Mouse (Mus musculus) midbrain, embryonic 12.5 days (tissue): Measurements from ENCODE around the gene Atp5l. TPM values are rescaled to one million over a fixed set of nuclear protein-coding genes. Genes with fewer than 3 reads are reported as not detected.
A peak's percentile ranks its signal among the peaks of the same experiment; 100 is the strongest.

ENCODE experiments used
- ATAC-seq: fragments of 200-750 bp; cut with Nextera tagmentation; 2 replicates; pipeline ENCODE4 v1.8.0; 2017; ENCODE audit warnings: low read depth, moderate TSS enrichment, moderate library complexity; ENCODE audit not compliant: low FRiP score
- H3K27ac ChIP-seq: fragments of 300-500 bp; sonication (generic); replicated peaks from 2 replicates; pipeline ENCODE4 v1.5.1; 2016; ENCODE audit warnings: mild to moderate bottlenecking
- H3K27me3 ChIP-seq: fragments of 300-500 bp; sonication (generic); 2 replicates; pipeline ENCODE4 v1.6.1; 2016; ENCODE audit warnings: mild to moderate bottlenecking
- H3K36me3 ChIP-seq: fragments of 300-500 bp; sonication (generic); 2 replicates; pipeline ENCODE4 v1.6.1; 2016
- H3K4me1 ChIP-seq: fragments of 300-500 bp; sonication (generic); 2 replicates; pipeline ENCODE4 v1.6.1; 2016
- H3K4me2 ChIP-seq: fragments of 300-500 bp; sonication (generic); replicated peaks from 2 replicates; pipeline ENCODE4 v1.6.1; 2016; ENCODE audit warnings: mild to moderate bottlenecking, moderate library complexity
- H3K4me3 ChIP-seq: fragments of 300-500 bp; sonication (generic); 2 replicates; pipeline ENCODE4 v1.5.1; 2016; ENCODE audit warnings: mild to moderate bottlenecking
- H3K9ac ChIP-seq: fragments of 300-500 bp; sonication (generic); replicated peaks from 2 replicates; pipeline ENCODE4 v1.6.1; 2016; ENCODE audit warnings: mild to moderate bottlenecking, moderate library complexity
- H3K9me3 ChIP-seq: fragments of 300-500 bp; sonication (generic); 2 replicates; pipeline ENCODE4 v1.6.1; 2016; ENCODE audit warnings: mild to moderate bottlenecking
- WGBS: fragments of 180-500 bp; shearing (Covaris S2); methylation state at CpG from one replicate; pipeline ENCODE4 v1.1.7; 2016; 5-methylcytosine and 5-hydroxymethylcytosine counted together
- polyA plus RNA-seq: library from polyadenylated mRNA; unstranded; fragments of >200 nt; fragmentation: Nextera tagmentation; extraction: Ambion mirVana; gene quantifications from 2 replicates; pipeline ENCODE4 v1.2.1, GENCODE M21; 2016

Atp5l gene
- polyA plus RNA-seq, 1 experiment from 2014 or later = 532 TPM

DNA sequence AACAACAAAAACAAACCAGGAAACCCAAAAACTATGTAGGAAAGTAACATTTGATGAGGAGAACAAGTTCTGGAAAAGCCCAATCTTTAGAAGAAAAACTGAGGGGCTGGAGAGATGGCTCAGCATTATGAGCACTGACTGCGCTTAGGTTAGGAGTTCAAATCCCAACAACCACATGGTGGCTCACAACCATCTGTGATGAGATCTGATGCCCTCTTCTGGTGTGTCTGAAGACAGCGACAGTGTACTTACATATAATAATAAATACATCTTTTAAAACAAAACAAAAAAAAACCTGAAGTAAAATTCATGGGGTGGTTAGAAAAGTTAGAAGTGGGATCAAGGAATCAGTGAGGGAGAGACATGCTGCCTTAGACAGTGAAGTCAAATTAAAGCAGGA is 1.0 kb upstream of the Atp5l start:
- no peaks in the 10 kb centered on the region for H3K36me3 ChIP-seq
- peak overlapping the region; percentile 88 for H3K4me2 ChIP-seq
- peaks cover 9% of the 10 kb centered on the region for H3K4me1 ChIP-seq
- 65% methylated on average over 2 of the region's 2 CpGs for WGBS
- peak overlapping the region; percentile 94; the same call in 1 of the 2 replicates for H3K9ac ChIP-seq
- no peaks in the 10 kb centered on the region for H3K9me3 ChIP-seq
- peak overlapping the region; percentile 94 for H3K4me3 ChIP-seq
- H3K27ac ChIP-seq = peak overlapping the region; percentile 89
- no peaks in the 10 kb centered on the region for H3K27me3 ChIP-seq
- no peak for ATAC-seq

GRCm38 (mm10) chr9:44921123-44921468 is 554 bp upstream of the Atp5l start:
- Histone ChIP-seq H3K27me3 (no peaks in the 10 kb centered on the region), H3K4me1 (peaks cover 9% of the 10 kb centered on the region), H3K9me3 (no peaks in the 10 kb centered on the region), H3K4me3 (peak overlapping the region; percentile 94), H3K27ac (peak overlapping the region; percentile 89), H3K4me2 (peak overlapping the region; percentile 88), H3K9ac (peak overlapping the region; percentile 94), H3K36me3 (no peaks in the 10 kb centered on the region)
- under 1% methylated on average over 8 of the region's 8 CpGs for WGBS
- ATAC-seq = peak; percentile 86

- no peaks in the 10 kb centered on the region for H3K36me3 ChIP-seq
- 44% methylated on average over 2 of the region's 2 CpGs for WGBS
- no peak overlapping the region for H3K27ac ChIP-seq
- H3K9me3 ChIP-seq = no peaks in the 10 kb centered on the region
- no peaks in the 10 kb centered on the region for H3K27me3 ChIP-seq
- H3K4me1 ChIP-seq = peaks cover 21% of the 10 kb centered on the region
- H3K4me2 ChIP-seq = peak overlapping the region; percentile 88
- ATAC-seq = no peak
- H3K4me3 ChIP-seq = peak overlapping the region; percentile 94
- H3K9ac ChIP-seq = peak overlapping the region; percentile 94
These were observed 936 bp downstream of the Atp5l start for GRCm38 (mm10) chr9:44919606-44920005.

DNA sequence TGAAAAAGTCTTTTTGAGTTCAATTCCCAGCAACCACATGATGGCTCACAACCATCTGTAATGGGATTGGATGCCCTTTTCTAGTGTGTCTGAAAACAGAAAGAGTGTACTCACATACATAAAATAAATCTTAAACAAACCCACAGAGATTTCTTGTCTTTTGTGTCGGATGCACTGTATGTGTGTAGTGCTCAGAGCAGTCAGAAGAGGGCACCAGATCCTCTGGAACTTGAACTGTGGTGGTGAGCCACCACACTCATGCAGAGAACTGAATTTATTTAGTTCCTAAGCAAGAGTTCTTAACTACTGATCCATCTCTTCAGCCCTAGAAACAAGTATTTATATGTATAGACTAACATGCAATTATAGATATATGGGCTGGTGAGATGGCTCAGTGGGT is 4.3 kb downstream of the Atp5l start:
- H3K27me3 ChIP-seq = no peaks in the 10 kb centered on the region
- no peak overlapping the region for H3K27ac ChIP-seq
- no peak overlapping the region for H3K4me2 ChIP-seq
- no peak for ATAC-seq
- 45% methylated on average over 1 of the region's 1 CpGs for WGBS
- no peak overlapping the region for H3K9ac ChIP-seq
- no peak overlapping the region for H3K4me3 ChIP-seq
- H3K4me1 ChIP-seq = peaks cover 21% of the 10 kb centered on the region
- H3K36me3 ChIP-seq = peaks cover 17% of the 10 kb centered on the region
- H3K9me3 ChIP-seq = no peaks in the 10 kb centered on the region

DNA sequence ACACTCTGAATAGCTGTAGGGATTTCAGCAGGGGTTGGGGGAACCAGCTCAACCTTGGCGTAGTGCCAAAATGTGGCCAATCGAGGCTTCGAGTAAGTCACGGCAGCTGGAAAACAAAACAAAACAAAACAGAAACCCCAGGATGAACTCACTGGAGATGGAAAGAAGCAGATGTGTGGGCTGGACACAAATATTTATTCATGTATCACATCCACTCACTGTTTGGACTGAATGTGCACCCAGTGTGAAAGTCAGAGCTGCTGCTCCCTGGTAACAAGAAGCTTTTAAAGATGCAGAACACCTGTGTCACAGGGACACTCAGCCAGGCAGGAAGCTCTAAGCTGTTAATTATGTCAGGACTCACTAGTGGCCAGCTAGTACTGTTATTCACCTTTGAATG is 5.8 kb downstream of the Atp5l start:
- no peak overlapping the region for H3K9ac ChIP-seq
- H3K27me3 ChIP-seq = no peaks in the 10 kb centered on the region
- no peaks in the 10 kb centered on the region for H3K9me3 ChIP-seq
- no peak overlapping the region for H3K4me3 ChIP-seq
- H3K36me3 ChIP-seq = peaks cover 31% of the 10 kb centered on the region
- peaks cover 19% of the 10 kb centered on the region for H3K4me1 ChIP-seq
- ATAC-seq = no peak
- WGBS = 56% methylated on average over 4 of the region's 4 CpGs
- H3K27ac ChIP-seq = 0 out of 2 replicates have a peak overlapping the region, but pooled peaks have one; percentile 26
- no peak overlapping the region for H3K4me2 ChIP-seq

DNA sequence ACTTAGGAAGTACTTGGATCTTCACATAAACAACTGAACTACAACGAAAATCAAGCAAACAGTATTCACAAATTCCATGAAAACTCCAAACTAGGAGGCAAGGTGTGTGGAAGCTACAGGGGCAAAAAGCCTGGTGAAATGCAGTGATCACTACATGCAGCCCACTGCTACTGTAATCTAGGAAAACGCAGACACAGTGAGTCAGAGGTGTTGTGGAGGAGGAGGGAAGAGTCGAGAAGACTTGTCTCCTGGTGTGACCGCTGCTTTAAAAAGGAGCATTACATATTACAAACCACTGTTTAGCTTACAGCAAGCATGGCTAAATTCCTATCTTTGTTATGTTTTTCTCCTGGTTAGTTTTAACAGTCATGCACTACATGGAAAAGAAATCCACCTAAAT is 9.2 kb downstream of the Atp5l start:
- H3K4me3 ChIP-seq = no peak overlapping the region
- H3K4me1 ChIP-seq = peaks cover 11% of the 10 kb centered on the region
- no peak overlapping the region for H3K9ac ChIP-seq
- H3K4me2 ChIP-seq = no peak overlapping the region
- H3K9me3 ChIP-seq = no peaks in the 10 kb centered on the region
- no peaks in the 10 kb centered on the region for H3K27me3 ChIP-seq
- WGBS = 94% methylated on average over 4 of the region's 4 CpGs
- ATAC-seq = no peak
- no peak overlapping the region for H3K27ac ChIP-seq
- H3K36me3 ChIP-seq = peaks cover 31% of the 10 kb centered on the region

DNA sequence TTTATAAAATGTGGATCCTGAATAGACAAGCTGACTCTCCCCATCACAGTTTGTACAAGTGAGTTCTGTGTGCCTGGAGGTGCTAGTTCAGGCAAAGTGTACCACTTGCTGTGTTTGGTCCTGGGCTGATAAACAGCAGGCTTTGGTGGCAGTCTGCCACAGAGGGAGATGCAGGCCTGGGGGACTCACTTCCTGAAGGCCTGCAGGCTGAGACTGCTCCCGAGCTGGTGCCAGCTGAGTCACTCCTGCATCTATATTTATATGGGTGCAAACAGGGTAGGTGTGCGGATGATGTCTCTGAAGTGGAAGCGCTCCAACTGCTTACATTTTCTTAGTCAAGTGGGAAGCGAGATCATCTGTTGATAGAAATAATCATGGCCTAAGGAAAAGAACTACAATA is 14.9 kb downstream of the Atp5l start:
- Histone ChIP-seq H3K9me3 (no peaks in the 10 kb centered on the region), H3K4me3 (no peak overlapping the region), H3K4me2 (no peak overlapping the region), H3K27ac (no peak overlapping the region), H3K9ac (no peak overlapping the region), H3K27me3 (no peaks in the 10 kb centered on the region), H3K4me1 (no peaks in the 10 kb centered on the region), H3K36me3 (peaks cover 8% of the 10 kb centered on the region)
- ATAC-seq = no peak
- 84% methylated on average over 4 of the region's 4 CpGs for WGBS

- no peaks in the 10 kb centered on the region for H3K4me1 ChIP-seq
- 0 out of 2 replicates have a peak, but pooled peaks cover 2% of the 10 kb centered on the region for H3K36me3 ChIP-seq
- no peak overlapping the region for H3K9ac ChIP-seq
- no peak for ATAC-seq
- H3K27ac ChIP-seq = no peak overlapping the region
- 80% methylated on average over 5 of the region's 5 CpGs for WGBS
- H3K4me3 ChIP-seq = no peak overlapping the region
- no peak overlapping the region for H3K4me2 ChIP-seq
- H3K9me3 ChIP-seq = no peaks in the 10 kb centered on the region
- H3K27me3 ChIP-seq = no peaks in the 10 kb centered on the region
These were observed 15.6 kb downstream of the Atp5l start for GRCm38 (mm10) chr9:44904964-44905363.

- Histone ChIP-seq H3K27ac (no peak overlapping the region), H3K4me2 (no peak overlapping the region), H3K27me3 (no peaks in the 10 kb centered on the region), H3K4me3 (no peak overlapping the region), H3K4me1 (no peaks in the 10 kb centered on the region), H3K9ac (no peak overlapping the region), H3K9me3 (no peaks in the 10 kb centered on the region), H3K36me3 (no peaks in the 10 kb centered on the region)
- ATAC-seq = no peak
- WGBS = 81% methylated on average over 4 of the region's 4 CpGs
These were observed 16.7 kb downstream of the Atp5l start for GRCm38 (mm10) chr9:44903856-44904255.

- Histone ChIP-seq H3K9ac (no peak overlapping the region), H3K4me1 (no peaks in the 10 kb centered on the region), H3K36me3 (no peaks in the 10 kb centered on the region), H3K27ac (no peak overlapping the region), H3K4me2 (no peak overlapping the region), H3K9me3 (no peaks in the 10 kb centered on the region), H3K27me3 (no peaks in the 10 kb centered on the region), H3K4me3 (no peak overlapping the region)
- WGBS = 68% methylated on average over 4 of the region's 4 CpGs
- no peak for ATAC-seq
These were observed 20.1 kb downstream of the Atp5l start for GRCm38 (mm10) chr9:44900402-44900801.

GRCm38 (mm10) chr9:44899716-44900115 is 20.8 kb downstream of the Atp5l start:
- H3K27me3 ChIP-seq = no peaks in the 10 kb centered on the region
- no peak overlapping the region for H3K9ac ChIP-seq
- H3K9me3 ChIP-seq = no peaks in the 10 kb centered on the region
- 83% methylated on average over 3 of the region's 3 CpGs for WGBS
- no peaks in the 10 kb centered on the region for H3K4me1 ChIP-seq
- no peak overlapping the region for H3K27ac ChIP-seq
- no peak overlapping the region for H3K4me3 ChIP-seq
- no peak for ATAC-seq
- H3K36me3 ChIP-seq = no peaks in the 10 kb centered on the region
- H3K4me2 ChIP-seq = no peak overlapping the region

DNA sequence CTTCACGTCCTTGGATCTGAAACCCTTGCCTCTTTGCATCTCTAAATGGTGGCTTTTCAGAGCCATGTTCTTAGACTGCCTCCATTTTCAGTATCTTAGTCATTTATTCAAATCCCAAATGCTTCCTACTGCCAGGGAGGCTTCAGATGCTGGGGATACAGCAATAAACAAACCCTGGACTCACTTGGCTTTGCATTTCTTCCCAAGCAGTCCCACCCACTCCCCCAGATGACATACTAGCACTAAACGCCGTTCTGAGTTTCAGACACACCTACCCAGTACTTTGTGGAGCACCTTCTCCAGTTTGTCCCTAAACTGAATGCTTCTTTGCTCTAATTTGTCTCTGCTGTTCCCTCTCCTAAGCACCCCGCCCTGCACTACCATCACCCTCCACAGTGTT is 23.5 kb downstream of the Atp5l start:
- ATAC-seq = no peak
- H3K9ac ChIP-seq = no peak overlapping the region
- H3K27me3 ChIP-seq = no peaks in the 10 kb centered on the region
- no peaks in the 10 kb centered on the region for H3K36me3 ChIP-seq
- H3K4me2 ChIP-seq = no peak overlapping the region
- no peak overlapping the region for H3K4me3 ChIP-seq
- WGBS = 67% methylated on average over 4 of the region's 4 CpGs
- no peaks in the 10 kb centered on the region for H3K4me1 ChIP-seq
- H3K9me3 ChIP-seq = no peaks in the 10 kb centered on the region
- H3K27ac ChIP-seq = no peak overlapping the region

DNA sequence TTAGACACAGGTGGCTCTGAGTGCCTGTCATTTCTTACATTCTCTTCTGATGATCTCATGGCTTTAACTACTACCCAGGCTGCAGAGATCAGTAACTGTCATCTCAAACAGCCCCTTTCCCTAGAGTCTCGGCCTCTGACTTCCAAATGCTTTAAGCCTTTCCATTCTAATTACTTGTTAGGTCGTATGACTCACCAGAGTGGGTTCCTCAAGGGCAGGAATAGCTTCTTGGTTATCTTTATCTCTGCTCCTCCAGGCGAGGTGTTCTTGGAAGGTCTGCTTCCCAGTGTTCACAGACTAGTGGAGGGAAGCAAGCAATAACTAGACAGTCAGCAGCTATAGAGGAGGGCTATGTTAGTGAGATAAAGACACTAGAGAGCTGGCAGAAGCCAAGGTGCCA is 27.9 kb downstream of the Atp5l start:
- Histone ChIP-seq H3K4me2 (no peak overlapping the region), H3K4me1 (no peaks in the 10 kb centered on the region), H3K9ac (no peak overlapping the region), H3K36me3 (no peaks in the 10 kb centered on the region), H3K27me3 (no peaks in the 10 kb centered on the region; the same call in 1 of the 2 replicates), H3K4me3 (no peak overlapping the region), H3K27ac (no peak overlapping the region), H3K9me3 (no peaks in the 10 kb centered on the region)
- no peak for ATAC-seq
- 66% methylated on average over 3 of the region's 3 CpGs for WGBS
